8 mouse cellular contexts compared by ENCODE assay signal in genomic region chr12:33175621-33176554, GRCm38 (mm10). TPM values are rescaled to one million over a fixed set of nuclear protein-coding genes. Genes with fewer than 3 reads are reported as not detected.
DNase-seq lines count a peak whose midpoint lies in the region; ATAC-seq and TF ChIP-seq lines count a peak whose summit lies in the region.

No protein-coding gene starts in this region.

- intact Hi-C loops in gastrocnemius, adult 2 months (cut with DNase I) = no loop called here

- peak overlapping the region; percentile 39 for H3K4me3 ChIP-seq in ES-Bruce4 (ENCODE audit: low read depth, low read length)
- peak overlapping the region; percentile 46 for H3K4me3 ChIP-seq in bone marrow macrophage, adult 2 months (ENCODE audit: insufficient read depth, low read length)
- H3K4me3 ChIP-seq in gastrocnemius, adult 2 months = peak overlapping the region; percentile 63
- H3K4me3 ChIP-seq in hindbrain, embryonic 15.5 days = peak overlapping the region; percentile 21
- H3K4me3 ChIP-seq in liver, adult 2 months (ENCODE audit: insufficient read depth, low read depth, low read length) = peak overlapping the region; percentile 47
- peak overlapping the region; percentile 27 for H3K4me3 ChIP-seq in midbrain, embryonic 16.5 days (ENCODE audit: low read depth, low read length)

- no peaks in the 10 kb centered on the region for H3K27me3 ChIP-seq in ES-Bruce4 (ENCODE audit: control insufficient read depth, insufficient read depth, low read length, poor library complexity, severe bottlenecking)
- no peaks in the 10 kb centered on the region for H3K27me3 ChIP-seq in hindbrain, embryonic 15.5 days
- H3K27me3 ChIP-seq in liver, adult 2 months (ENCODE audit: control insufficient read depth, insufficient read depth, low read length) = no peaks in the 10 kb centered on the region
- H3K27me3 ChIP-seq in midbrain, embryonic 16.5 days (ENCODE audit: control insufficient read depth, insufficient read depth, low read depth, low read length) = no peaks in the 10 kb centered on the region

- no peak for TF ChIP-seq CTCF in ES-Bruce4 (IDR thresholded peaks at IDR 0.05; ENCODE audit: low read depth, low read length)
- TF ChIP-seq CTCF in bone marrow macrophage, adult 2 months (IDR thresholded peaks at IDR 0.05; ENCODE audit: low read depth, low read length) = no peak
- peak; percentile 38 for TF ChIP-seq CTCF in gastrocnemius, adult 2 months (IDR thresholded peaks at IDR 0.05)
- peak; percentile 35 for TF ChIP-seq CTCF in liver, adult 2 months (IDR thresholded peaks at IDR 0.05; ENCODE audit: low read depth, low read length)

- H3K9ac ChIP-seq in ES-Bruce4 (ENCODE audit: low read depth, poor library complexity, severe bottlenecking) = no peak overlapping the region
- no peak overlapping the region for H3K9ac ChIP-seq in hindbrain, embryonic 15.5 days
- H3K9ac ChIP-seq in liver, adult 2 months (ENCODE audit: low read depth, low read length) = peak overlapping the region; percentile 43
- H3K9ac ChIP-seq in midbrain, embryonic 16.5 days (ENCODE audit: low read depth, low read length) = peak overlapping the region; percentile 30; the same call in 1 of the 2 replicates

- H3K4me2 ChIP-seq in hindbrain, embryonic 15.5 days = peak overlapping the region; percentile 54
- H3K4me2 ChIP-seq in midbrain, embryonic 16.5 days (ENCODE audit: low read length) = peak overlapping the region; percentile 62

- no peak for TF ChIP-seq POLR2A in ES-Bruce4 (IDR thresholded peaks at IDR 0.05; ENCODE audit: insufficient read depth, low read length)
- no peak for TF ChIP-seq POLR2A in bone marrow macrophage, adult 2 months (IDR thresholded peaks at IDR 0.05; ENCODE audit: borderline replicate concordance, low read depth, low read length)
- TF ChIP-seq POLR2A in liver, adult 2 months (IDR thresholded peaks at IDR 0.05; ENCODE audit: extremely low read depth, insufficient read depth, low read length) = no peak

- no peak for TF ChIP-seq EP300 in ES-Bruce4 (IDR thresholded peaks at IDR 0.05; ENCODE audit: insufficient read depth, low read depth, low read length)

- WGBS in hindbrain, embryonic 15.5 days = 8% methylated on average over 25 of the region's 25 CpGs
- WGBS in liver, adult 2 months = 16% methylated on average over 25 of the region's 25 CpGs
- WGBS in midbrain, embryonic 16.5 days = 9% methylated on average over 25 of the region's 25 CpGs

- no peaks in the 10 kb centered on the region for H3K9me3 ChIP-seq in ES-Bruce4 (replicated peaks; ENCODE audit: control insufficient read depth, insufficient read depth, low read length, poor library complexity, severe bottlenecking)
- H3K9me3 ChIP-seq in hindbrain, embryonic 15.5 days = no peaks in the 10 kb centered on the region
- no peaks in the 10 kb centered on the region for H3K9me3 ChIP-seq in midbrain, embryonic 16.5 days (replicated peaks; ENCODE audit: control insufficient read depth, low read length, poor library complexity, severe bottlenecking)

- H3K36me3 ChIP-seq in ES-Bruce4 (ENCODE audit: control insufficient read depth, insufficient read depth, low read length, poor library complexity, severe bottlenecking) = no peaks in the 10 kb centered on the region
- no peaks in the 10 kb centered on the region for H3K36me3 ChIP-seq in hindbrain, embryonic 15.5 days
- H3K36me3 ChIP-seq in liver, adult 2 months (ENCODE audit: control insufficient read depth, insufficient read depth, low read length) = no peaks in the 10 kb centered on the region
- H3K36me3 ChIP-seq in midbrain, embryonic 16.5 days (ENCODE audit: control insufficient read depth, insufficient read depth, low read length) = no peaks in the 10 kb centered on the region

- peak; percentile 89 for DNase-seq in gastrocnemius, adult 2 months
- DNase-seq in liver, adult 2 months (ENCODE audit: extremely low read depth, low read depth, low spot score) = peak; percentile 96
- DNase-seq in urinary bladder, postnatal 4 days (ENCODE audit: low spot score in 2 of 2) = peak; percentile 31 to 64
- DNase-seq in layer of hippocampus, adult 11-12 months (ENCODE audit: low spot score) = no peak

- H3K4me1 ChIP-seq in ES-Bruce4 (ENCODE audit: control insufficient read depth, insufficient read depth, low read length) = peaks cover 10% of the 10 kb centered on the region
- peaks cover 43% of the 10 kb centered on the region for H3K4me1 ChIP-seq in bone marrow macrophage, adult 2 months (ENCODE audit: control insufficient read depth, insufficient read depth, low read length)
- peaks cover 31% of the 10 kb centered on the region for H3K4me1 ChIP-seq in hindbrain, embryonic 15.5 days (replicated peaks)
- peaks cover 18% of the 10 kb centered on the region for H3K4me1 ChIP-seq in liver, adult 2 months (ENCODE audit: control insufficient read depth, insufficient read depth, low read length)
- peaks cover 19% of the 10 kb centered on the region for H3K4me1 ChIP-seq in midbrain, embryonic 16.5 days (ENCODE audit: control insufficient read depth, insufficient read depth, low read length)

- peaks cover 16% of the 10 kb centered on the region; the same call in 1 of the 2 replicates for H3K79me2 ChIP-seq in liver, adult 2 months (ENCODE audit: control insufficient read depth, insufficient read depth, low read length)

- peak overlapping the region; percentile 14; the same call in 1 of the 2 replicates for H3K27ac ChIP-seq in ES-Bruce4 (ENCODE audit: insufficient read depth, low read length)
- H3K27ac ChIP-seq in bone marrow macrophage, adult 2 months (ENCODE audit: insufficient read depth, low read depth, low read length) = no peak overlapping the region
- peak overlapping the region; percentile 90 for H3K27ac ChIP-seq in gastrocnemius, adult 2 months
- H3K27ac ChIP-seq in hindbrain, embryonic 15.5 days (replicated peaks) = 0 out of 2 replicates have a peak overlapping the region, but pooled peaks have one; percentile 15
- peak overlapping the region; percentile 77 for H3K27ac ChIP-seq in liver, adult 2 months (replicated peaks; ENCODE audit: insufficient read depth, low read depth, low read length)
- 0 out of 2 replicates have a peak overlapping the region, but pooled peaks have one; percentile 15 for H3K27ac ChIP-seq in midbrain, embryonic 16.5 days (ENCODE audit: low read length)

- peak; percentile 10; the same call in 1 of the 2 replicates for ATAC-seq in hindbrain, embryonic 15.5 days (ENCODE audit: low FRiP score, low read depth)
- peak; percentile 50; the same call in 1 of the 2 replicates for ATAC-seq in midbrain, embryonic 16.5 days

RNA-seq across cellular contexts. Expression of gene Atxn7l1, which starts 28.4 kb away (rescaled TPM):
- polyA plus RNA-seq in ES-Bruce4 (2011; ENCODE audit: insufficient read depth, insufficient read length, low read depth, missing spikeins) = 16.1 and 17.5 TPM in 2 replicates
- 85.0 and 90.6 TPM in 2 replicates for polyA plus RNA-seq in bone marrow macrophage, adult 2 months (2012; ENCODE audit: insufficient read depth, insufficient read length, missing spikeins)
- 10 to 100 TPM; 20.4 to 23.9 TPM for total RNA-seq in gastrocnemius, adult 2 months (2021)
- polyA plus RNA-seq in hindbrain, embryonic 15.5 days (2015; fragmentation: Nextera tagmentation; extraction: Ambion mirVana) = 19.3 and 23.6 TPM in 2 replicates
- total RNA-seq in liver, adult 2 months (2014; rRNA removed) = 6.1 and 7.9 TPM in 2 replicates
- polyA plus RNA-seq in liver, adult 2 months (2012; rRNA removed) = 10.1 and 16.2 TPM in 2 replicates
- 21.3 and 25.0 TPM in 2 replicates for polyA plus RNA-seq in midbrain, embryonic 16.5 days (2015; fragmentation: Nextera tagmentation; extraction: Ambion mirVana)

Comparison
In these comparisons a context has a peak if more than half of its experiments do, and no peak if none do; other contexts are left out.
1. H3K9ac ChIP-seq: peak in liver, adult 2 months (single experiment) and midbrain, embryonic 16.5 days (single experiment); none in ES-Bruce4 (single experiment) and hindbrain, embryonic 15.5 days (single experiment).
2. CTCF ChIP-seq: peak in gastrocnemius, adult 2 months (single experiment) and liver, adult 2 months (single experiment); none in ES-Bruce4 (single experiment) and bone marrow macrophage, adult 2 months (single experiment).
3. Peak in every context shown above with its lines, with median percentiles within 50 percentile points of each other: H3K4me3 ChIP-seq.